Mouse (Mus musculus): Measurements from ENCODE around the gene Pcolce2. TPM values are rescaled to one million over a fixed set of nuclear protein-coding genes. Genes with fewer than 3 reads are reported as not detected.

Gene Pcolce2
- total RNA-seq, 2 experiments from 2014 or later = 30.9 to 38.1 TPM

DNA sequence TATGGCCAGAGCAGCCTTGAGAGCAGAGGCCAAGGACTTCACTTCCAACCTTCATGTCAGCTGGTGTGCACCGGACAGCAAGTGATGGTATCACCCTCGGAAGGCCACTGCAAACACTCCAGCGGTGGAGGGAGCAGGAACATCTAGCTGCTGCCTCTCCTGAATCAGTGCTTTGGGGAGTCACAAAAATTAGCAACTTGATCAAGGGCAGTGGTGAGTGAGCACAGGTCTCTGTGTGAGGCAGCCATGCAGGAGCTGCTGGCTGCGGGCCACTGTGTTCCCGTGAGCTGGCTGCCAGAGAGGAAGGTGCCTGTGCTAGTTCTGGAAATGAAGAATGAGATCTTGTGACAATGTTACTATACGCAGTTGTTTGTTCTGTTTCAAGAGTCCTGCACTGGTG, 16.0 kb downstream of the Pcolce2 start:
- DNase-seq = peak in 1 of 2 experiments; percentile 52
- intact Hi-C loops (cut with DNase I) = no loop called here

DNA sequence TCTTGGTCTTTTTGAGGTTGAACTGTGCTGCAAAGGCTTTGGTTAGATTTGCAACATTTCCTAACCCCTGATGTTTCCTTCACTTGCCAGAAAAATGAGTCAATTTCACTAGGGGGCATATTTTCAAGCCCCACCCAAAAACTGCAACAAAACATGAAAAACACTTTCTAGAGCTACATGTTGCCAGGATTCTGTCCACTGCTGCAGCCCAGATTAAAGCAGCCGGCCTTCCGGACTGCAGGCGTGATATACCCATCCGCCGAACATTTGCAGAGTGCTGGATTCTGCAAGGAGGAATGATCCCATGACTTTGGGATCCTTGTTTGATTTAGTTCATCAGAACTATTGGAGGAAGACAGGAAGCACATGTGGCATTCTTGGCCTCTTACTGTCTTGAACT, 17.0 kb downstream of the Pcolce2 start:
- intact Hi-C loops (cut with DNase I) = no loop called here
- no peak for DNase-seq

DNA sequence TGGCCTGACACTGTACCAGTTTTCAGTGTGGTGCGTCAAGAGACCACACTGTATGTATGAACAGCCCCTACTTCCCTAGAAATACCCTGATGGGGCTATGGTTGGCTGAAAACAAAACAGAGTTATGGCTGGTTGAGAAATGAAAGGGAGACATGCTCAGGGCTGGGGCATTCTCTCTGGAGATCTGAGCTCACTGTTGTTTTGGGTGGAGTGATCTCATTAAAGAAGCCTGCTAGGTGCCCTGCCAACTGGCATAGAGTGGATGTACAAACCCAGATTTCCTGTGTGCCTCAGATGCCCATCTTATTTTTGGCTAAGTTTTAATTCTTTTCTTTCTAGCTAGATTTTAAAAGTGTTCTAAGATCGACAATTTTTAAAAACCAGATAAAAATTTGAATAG, 20.5 kb downstream of the Pcolce2 start:
- intact Hi-C loops (cut with DNase I) = no loop called here
- peak in 1 of 2 experiments; percentile 41 for DNase-seq

DNA sequence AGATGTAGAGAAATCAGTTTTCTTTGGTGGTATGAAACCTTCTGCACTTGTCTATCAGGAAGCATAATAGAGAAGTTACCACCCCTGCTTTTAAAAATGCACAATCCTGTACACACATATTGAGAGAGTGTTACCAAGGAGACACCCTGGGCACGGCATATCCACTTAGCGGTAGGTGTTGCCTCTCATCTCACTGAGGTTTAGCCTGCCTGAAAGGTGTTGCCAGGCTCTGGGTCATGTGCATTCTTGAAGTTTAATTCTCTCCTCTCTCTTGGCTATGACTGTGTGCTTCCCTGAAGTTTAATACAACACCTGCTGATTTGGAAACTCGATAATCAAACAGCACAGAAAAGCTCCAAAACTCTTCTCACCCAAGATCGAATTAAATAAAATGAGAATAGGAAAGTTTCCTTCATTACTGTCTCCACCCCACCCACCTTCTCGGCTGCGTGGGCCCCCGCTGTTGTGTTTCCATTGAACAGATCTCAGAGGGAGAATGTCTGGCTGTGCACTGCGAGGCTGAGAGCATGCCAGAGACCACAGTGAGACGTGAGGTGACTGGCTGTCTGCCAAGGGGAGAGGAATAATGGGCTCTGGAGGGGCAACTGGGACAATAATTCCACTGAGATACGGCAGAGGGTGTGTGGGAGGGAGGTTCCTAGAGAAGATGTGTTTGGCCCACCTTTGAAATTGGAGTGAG, 27.0 kb downstream of the Pcolce2 start:
- DNase-seq = no peak

DNA sequence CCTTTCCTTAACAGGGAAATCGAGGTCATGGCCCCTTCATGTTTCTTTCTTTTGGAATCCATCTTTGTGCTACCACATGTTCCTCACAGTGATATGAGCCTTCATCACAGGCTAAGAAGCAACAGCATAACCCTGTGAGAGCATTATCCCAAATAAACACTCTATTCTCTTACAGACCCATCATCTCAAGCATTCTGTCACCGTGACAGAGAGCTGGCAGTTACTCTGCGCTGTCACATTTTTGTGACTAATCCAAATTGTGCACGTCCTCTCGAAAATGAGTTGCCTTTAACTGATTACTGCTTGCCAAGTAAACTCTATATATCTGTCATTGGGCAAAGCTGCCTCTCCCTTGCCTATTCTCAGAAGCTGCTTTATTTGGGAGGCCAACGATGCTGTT, 28.4 kb downstream of the Pcolce2 start:
- peak in 1 of 2 experiments; percentile 31 for DNase-seq
- intact Hi-C loops (cut with DNase I) = loop anchor here (5.0 kb wide), 1 partner anchor 104 kb away; no protein-coding TSS in a partner anchor

More for the DNA sequence above, 27.0 kb downstream of the Pcolce2 start:
- intact Hi-C loops (cut with DNase I) = no loop called here

DNA sequence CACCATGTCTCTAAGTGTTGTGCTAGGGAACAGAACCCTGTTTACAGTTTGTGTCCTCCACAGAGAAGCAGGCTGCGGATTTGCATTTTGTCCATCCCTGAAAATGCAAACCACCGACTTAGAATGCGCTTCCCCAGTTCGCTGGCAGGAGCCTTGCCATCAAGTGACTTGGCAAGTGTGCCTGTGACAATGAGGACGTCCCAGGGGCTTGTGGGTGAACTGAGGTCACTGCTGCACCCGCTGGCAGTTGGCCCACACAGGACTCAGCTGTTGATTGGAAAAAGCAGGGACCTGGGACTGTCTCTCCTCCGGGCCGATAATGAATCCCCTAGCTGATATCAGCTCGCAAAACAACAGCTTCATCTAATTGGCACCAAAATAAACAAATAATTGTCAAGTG, 30.4 kb downstream of the Pcolce2 start:
- peak; percentile 81 to 85 for DNase-seq
- intact Hi-C loops (cut with DNase I) = loop anchor here (5.0 kb wide), 1 partner anchor 106 kb away; no protein-coding TSS in a partner anchor

DNA sequence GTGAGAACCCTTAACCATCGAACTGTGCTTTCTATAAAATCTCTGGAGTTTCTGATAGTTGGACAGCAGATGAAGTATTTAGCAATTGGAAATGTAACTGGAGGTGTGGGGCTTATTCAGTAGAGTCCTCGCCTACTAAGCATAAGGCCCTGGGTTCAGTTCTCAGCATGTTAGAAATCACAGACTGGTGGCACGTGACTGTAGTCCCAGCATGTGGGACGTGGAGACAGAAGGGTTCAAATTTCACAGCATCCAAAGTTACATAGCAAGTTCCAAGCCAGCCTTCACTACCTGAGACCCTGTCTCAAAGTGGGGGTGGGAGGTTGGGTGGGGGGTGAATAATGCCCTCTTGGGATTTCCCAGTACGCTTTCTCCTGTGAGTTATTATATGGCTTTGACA, 30.9 kb downstream of the Pcolce2 start:
- intact Hi-C loops (cut with DNase I) = loop anchor here (5.0 kb wide), 1 partner anchor 106 kb away; no protein-coding TSS in a partner anchor
- DNase-seq = no peak

DNA sequence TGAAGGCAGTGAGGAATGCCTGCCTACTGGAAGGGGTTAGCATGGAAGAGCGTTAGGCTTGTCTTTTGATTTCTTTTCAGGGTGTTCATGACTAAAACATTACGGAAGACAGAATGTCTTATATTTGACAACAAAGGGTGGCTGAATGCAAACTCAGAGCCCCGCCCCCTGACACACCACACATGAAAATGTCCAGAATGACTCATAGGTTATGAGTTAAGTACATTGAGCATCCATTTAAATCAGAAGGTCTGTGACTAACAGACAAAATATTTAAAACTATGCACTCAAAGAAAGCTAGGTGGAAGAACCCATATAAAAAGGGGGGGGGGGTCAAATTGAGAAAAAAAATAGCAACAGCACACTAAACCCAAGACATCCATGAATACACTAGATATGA, 34.9 kb downstream of the Pcolce2 start:
- intact Hi-C loops (cut with DNase I) = loop anchor here (5.0 kb wide), 1 partner anchor 120 kb away; no protein-coding TSS in a partner anchor
- no peak for DNase-seq

DNA sequence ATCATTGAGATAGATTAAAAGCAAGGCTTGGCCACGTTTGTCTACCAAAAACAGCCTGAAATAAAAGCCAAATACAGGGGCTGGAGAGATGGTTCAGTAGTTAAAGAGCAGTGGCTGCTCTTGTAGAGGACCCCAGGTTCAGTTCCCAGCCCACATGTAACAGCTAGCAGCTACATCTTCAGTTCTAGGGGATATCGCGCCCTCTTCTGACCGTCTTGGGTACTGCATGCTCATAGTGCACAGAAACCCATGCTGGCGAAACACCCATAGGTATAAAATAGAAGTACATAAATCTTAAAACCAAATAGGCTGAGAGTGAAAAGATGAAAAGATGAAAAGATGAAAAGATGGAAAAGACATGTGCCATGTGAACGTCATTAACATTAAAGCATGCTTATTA, 35.4 kb downstream of the Pcolce2 start:
- intact Hi-C loops (cut with DNase I) = loop anchor here (5.0 kb wide), 1 partner anchor 120 kb away; no protein-coding TSS in a partner anchor

DNA sequence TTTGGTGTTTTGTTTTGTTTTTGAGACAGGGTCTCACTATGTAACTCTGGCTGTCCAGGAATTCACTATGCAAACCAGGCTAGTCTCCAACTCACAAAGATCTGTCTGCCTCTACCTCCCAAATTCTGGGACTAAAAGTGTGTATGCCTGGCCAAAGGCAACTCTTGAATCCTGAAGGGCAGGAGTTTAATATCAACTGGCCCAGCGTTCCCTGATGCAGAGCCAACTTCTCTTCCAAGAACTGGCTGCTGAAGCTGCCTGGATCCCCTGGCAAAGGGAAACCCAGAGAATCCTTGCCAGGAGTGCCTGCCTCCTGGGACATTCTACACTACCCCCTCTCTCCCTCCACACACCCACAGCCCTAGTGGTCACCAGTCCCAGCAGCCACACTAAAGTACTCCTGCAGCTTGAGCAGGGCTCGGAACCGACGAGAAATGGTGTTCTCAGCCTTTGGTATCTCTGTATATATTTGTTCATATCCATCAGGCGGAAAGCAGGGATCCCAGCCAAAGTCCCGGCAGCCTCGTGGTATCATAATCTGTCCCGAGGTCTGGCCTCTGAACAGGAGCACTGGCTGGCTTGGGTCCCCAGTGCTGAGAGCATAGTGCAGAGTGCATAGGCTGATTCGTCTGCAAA, 37.8 kb downstream of the Pcolce2 start:
- peak; percentile 74 to 83 for DNase-seq
- intact Hi-C loops (cut with DNase I) = no loop called here

More for the DNA sequence above, 35.4 kb downstream of the Pcolce2 start:
- DNase-seq = no peak

DNA sequence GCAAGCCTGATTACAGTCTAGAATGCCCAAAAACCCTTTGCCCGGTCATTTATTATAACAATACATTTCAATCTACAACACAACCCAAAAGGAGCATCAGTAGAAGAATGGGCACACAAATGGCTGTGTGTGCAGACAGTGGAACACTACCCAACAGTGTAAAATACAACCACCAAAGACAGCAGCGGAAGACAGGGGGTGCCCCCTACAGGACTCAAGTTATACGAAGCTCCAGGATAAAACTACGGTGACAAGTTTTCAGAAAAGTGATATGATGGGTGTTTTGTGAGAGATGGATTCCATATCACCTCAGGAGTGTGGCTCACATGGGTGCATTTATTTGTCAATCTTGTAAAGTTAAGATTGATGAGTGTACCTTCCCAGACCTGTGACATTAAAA, 38.6 kb downstream of the Pcolce2 start:
- no peak for DNase-seq

DNA sequence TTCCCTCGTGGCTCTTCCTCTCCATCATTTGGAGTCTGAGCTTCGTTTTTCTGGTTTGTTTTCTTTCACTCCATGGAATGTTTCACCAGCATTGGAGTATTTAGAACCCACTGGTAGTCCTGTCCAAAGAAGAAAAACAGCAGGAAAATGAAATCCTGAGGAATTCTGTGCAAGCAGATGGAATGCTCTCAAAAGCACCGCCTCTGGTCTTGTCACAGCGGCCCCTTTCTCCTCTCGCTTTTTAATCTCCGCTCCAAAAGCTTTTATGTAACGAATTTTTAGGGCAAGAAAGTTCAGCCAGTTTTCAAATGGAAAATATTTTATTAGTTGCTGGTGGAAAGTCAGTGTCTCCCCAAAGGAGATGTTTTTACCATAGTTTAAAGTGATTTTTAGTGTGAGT, 42.6 kb downstream of the Pcolce2 start:
- DNase-seq = no peak
- intact Hi-C loops (cut with DNase I) = no loop called here

More for the DNA sequence above, 38.6 kb downstream of the Pcolce2 start:
- intact Hi-C loops (cut with DNase I) = no loop called here

DNA sequence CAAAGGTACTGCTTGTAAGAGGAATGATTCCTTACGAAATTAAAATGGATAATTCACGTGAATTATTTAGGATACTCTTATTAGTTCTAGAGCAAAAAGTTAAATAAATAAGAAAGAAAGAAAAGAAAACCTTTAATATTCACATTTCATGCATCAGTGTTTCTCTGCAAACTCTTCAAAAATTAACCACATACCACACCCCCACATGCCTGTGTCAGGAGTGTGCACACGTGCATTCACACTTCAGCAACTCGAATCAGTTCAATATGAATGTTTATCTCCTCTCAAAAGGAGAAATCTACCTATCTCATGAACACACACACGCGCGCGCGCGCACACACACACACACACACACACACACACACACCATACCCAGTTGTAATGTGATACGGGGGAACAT, 43.3 kb downstream of the Pcolce2 start:
- no peak for DNase-seq
- intact Hi-C loops (cut with DNase I) = no loop called here

DNA sequence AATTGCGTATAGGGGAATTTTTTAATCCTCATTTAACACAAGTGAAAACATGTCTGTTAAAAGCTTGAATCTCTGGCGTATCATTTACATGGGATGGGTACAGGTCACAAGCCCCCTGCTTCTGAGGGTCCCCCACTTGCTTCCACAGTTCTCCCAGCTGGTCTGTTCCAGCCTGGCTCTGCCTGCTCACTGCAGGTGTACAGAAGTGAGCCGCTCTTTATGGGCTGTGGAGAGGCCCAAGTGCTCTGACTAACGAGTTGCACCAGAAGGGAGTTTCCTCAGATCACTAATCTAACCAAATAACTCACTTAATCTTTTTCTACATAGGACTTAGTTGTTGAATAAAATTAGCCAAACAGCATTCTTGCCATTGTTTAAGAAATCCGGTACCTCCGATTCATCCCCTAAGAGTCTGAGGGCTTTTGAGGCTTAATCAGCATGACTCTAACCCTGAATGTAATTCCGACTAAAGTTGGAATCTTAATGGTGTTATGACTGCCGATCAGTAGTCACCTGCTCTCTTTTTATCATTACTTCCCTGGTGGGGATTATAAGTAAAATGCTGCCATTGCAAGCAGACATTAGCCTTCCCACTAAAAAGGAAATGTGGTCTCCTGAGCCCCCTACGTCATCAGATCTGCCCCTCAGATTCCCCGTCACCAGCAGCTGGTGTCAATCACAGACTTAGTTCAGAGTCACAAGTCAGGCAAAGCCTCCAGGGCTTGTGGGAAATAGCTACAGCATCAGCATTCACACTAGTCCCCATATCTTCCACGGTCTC, 48.4 kb downstream of the Pcolce2 start:
- intact Hi-C loops (cut with DNase I) = no loop called here
- DNase-seq = no peak

DNA sequence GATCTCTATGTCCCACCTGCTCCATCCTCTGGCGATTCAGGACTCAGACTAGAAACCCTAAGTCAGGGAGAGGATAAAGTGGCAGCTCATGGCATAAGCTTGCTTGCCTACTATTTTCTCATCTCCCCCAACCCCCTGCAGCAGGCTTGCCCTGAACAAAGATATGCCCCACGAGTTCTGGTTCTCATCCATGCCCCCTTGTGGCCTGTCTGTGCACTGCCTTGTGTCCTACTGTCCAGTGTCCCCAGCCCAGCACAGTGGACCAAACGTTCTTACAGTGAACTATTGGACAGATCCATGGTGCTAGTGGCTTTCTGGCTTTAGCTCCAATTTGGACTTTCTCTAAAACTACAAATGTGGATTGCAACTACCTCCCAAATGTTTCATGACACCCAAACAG, 50.7 kb downstream of the Pcolce2 start:
- intact Hi-C loops (cut with DNase I) = loop anchor here (1.0 kb wide), 2 partner anchors 81 to 148 kb away; no protein-coding TSS in a partner anchor
- peak; percentile 50 to 58 for DNase-seq

DNA sequence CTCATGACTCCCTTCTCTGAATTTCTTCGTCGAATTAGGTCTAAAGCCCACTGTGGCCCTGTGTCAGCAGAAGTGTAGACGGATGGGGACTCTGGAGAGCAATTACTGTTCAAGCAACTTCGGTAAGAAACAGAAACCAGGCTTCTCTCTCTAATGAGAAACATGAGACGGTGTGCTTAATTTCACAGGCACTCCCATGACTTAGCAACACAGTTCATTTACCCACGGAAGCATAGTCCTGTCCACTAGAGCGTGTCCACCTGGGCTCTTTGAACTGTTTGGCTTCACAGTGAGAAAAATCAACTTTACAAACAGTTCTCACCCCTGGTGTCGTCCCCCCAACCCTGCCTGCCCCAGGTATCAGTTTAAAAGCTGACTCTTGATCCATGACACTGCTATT, 55.4 kb downstream of the Pcolce2 start:
- intact Hi-C loops (cut with DNase I) = no loop called here
- DNase-seq = no peak

DNA sequence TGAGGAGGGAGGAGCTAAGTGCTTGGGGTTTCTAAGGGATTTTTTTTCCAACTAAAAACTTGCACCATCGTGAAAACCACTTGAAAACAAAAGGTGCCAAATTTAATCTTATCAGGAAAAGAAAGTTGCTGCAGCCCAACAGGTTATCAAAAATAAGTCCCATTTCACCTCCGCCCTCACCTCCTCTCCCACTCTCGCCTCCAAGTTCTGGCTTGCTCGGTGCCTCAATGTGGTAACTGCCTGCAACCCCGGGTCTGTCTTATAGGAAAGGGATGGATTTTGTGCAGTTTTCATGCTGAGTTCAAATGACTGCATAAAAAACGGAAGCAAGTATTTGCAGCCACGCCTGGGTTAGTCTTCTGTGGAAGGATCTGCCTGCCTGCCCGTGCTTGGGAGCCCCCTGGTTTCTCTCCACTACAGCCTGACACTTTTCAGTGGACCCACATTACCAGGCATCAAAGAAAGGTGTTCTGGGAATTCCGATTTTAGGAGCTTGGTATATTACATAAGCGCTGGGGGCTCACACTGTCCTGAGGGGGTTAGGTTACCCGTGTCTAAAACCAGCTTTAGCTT, 56.2 kb downstream of the Pcolce2 start:
- DNase-seq = no peak
- intact Hi-C loops (cut with DNase I) = no loop called here

DNA sequence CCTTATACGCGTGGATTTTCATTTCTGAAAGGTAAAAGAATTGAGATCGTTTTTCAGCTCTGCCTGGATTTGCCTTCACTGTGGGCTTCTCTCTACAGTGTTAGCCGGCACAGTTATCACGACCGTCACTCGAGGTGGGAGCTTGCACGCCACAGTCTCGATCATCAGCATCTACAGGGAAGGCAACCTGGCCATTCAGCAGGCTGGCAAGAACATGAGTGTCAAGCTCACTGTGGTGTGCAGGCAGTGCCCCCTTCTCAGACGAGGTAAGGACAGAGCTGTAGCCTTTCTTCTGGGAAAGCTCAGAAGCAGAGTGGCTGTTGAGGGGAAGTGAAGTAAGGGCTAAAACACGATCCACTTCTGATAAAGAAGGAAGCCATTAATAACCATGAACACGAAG, 57.1 kb downstream of the Pcolce2 start:
- intact Hi-C loops (cut with DNase I) = no loop called here
- DNase-seq = no peak

DNA sequence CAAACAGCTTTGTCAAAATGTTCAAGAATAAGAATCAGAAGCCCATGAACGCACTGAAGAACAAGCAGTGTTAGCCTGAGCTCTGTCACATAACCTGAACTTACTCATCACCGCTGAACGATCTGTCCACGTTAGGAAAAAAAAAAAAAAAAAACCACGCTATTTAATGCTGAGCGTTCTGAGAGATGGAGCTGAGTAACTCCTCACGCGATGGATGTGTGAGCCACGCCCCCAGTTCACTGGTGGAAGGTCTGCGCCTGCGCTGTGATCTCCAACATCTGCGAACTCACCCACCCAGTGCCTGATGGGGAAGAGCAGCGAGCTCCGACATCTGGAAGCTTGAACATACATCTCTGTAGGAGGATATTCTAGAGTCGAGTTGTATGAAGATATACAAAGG, 57.6 kb downstream of the Pcolce2 start:
- DNase-seq = no peak
- intact Hi-C loops (cut with DNase I) = loop anchor here (5.0 kb wide), 1 partner anchor 157 kb away; no protein-coding TSS in a partner anchor

DNA sequence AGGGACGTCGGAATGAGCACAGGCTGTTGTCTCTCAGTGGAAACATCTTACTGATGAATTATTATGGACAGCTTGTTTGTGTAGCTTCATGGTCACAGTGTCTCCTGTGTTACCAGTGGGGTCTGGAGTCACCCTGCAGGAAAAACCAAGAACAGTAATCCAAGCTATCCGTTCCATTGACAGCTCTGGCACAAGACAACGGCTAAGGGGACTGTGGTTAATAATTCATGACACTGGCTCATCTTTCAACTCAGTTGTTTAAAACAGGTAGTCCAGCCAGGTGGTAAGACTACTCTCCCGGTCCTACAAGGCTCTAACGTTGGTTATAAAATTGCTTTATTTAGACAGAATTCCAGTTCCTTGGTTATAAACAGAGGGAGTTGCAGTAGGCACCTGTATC, 59.2 kb downstream of the Pcolce2 start:
- intact Hi-C loops (cut with DNase I) = loop anchor here (5.0 kb wide), 1 partner anchor 156 kb away; no protein-coding TSS in a partner anchor
- DNase-seq = no peak

DNA sequence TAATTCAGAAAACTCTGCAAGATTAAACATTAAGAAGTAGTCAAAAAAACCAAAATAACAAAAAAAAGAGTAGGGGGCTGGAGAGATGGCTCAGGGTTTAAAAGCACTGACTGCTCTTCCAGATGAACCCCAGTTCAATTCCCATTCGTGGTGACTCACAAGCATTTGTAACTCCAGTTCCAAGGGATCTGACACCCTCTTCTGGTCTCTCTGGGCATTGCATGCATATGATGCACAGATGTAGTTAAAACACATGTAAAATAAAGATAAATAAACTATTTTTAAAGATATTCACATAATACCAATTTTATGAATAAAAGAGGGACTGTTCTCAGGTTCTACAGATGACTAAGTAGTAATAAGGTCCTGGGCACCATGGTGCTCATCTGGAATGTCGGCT, 60.4 kb downstream of the Pcolce2 start:
- peak; percentile 18 to 47 for DNase-seq
- intact Hi-C loops (cut with DNase I) = loop anchor here (5.0 kb wide), 1 partner anchor 154 kb away; no protein-coding TSS in a partner anchor

Measured in heart, postnatal 36 days (tissue).